Mouse (Mus musculus) testis, postnatal 10 days (tissue): ENCODE data around the gene Myh15.
A peak's percentile ranks its signal among the peaks of the same experiment; 100 is the strongest.
"Not testable (repeated sequence)": the region's sequence is repeated elsewhere in the genome, so short reads cannot be mapped to it uniquely, and the experiment has no call there.

Source experiments
- DNase-seq: peaks from one replicate; pipeline ENCODE4 v3.0.0; 2021; ENCODE audit warnings: low spot score

Gene Myh15

GRCm38 (mm10) chr16:49057186-49057585 is at the start of gene Myh15:
Gene Myh15 (plus strand): TSS chr16:49057486.
- no peak for DNase-seq

GRCm38 (mm10) chr16:49016620-49017332 is 40.5 kb upstream of the Myh15 start:
- DNase-seq: no peak

GRCm38 (mm10) chr16:49035852-49036251 is 21.4 kb upstream of the Myh15 start:
- DNase-seq: no peak

- DNase-seq: no peak
These were observed 19.5 kb upstream of the Myh15 start for GRCm38 (mm10) chr16:49037771-49038170.

GRCm38 (mm10) chr16:49040554-49041221 is 16.6 kb upstream of the Myh15 start:
- no peak for DNase-seq

GRCm38 (mm10) chr16:49049214-49049613 is 8.1 kb upstream of the Myh15 start:
- DNase-seq: no peak

- DNase-seq: no peak
These were observed 12.1 kb downstream of the Myh15 start for GRCm38 (mm10) chr16:49069256-49069963.

- no peak for DNase-seq
These were observed 14.0 kb downstream of the Myh15 start for GRCm38 (mm10) chr16:49071316-49071715.

GRCm38 (mm10) chr16:49128015-49128414 is 70.7 kb downstream of the Myh15 start:
- DNase-seq: no peak

GRCm38 (mm10) chr16:49156193-49156592 is 98.9 kb downstream of the Myh15 start:
- DNase-seq: no peak

GRCm38 (mm10) chr16:49164349-49165137 is 107.3 kb downstream of the Myh15 start:
- peak; percentile 79 for DNase-seq

- DNase-seq: no peak
These were observed 108.4 kb downstream of the Myh15 start for GRCm38 (mm10) chr16:49165728-49166127.

GRCm38 (mm10) chr16:49167325-49167724 is 110.0 kb downstream of the Myh15 start:
- DNase-seq: no peak

GRCm38 (mm10) chr16:49175077-49175476 is 117.8 kb downstream of the Myh15 start:
- DNase-seq: no peak

- no peak for DNase-seq
These were observed 118.6 kb downstream of the Myh15 start for GRCm38 (mm10) chr16:49175729-49176395.

- no peak for DNase-seq
These were observed 136.2 kb downstream of the Myh15 start for GRCm38 (mm10) chr16:49193521-49193920.

- DNase-seq: no peak
These were observed 136.7 kb downstream of the Myh15 start for GRCm38 (mm10) chr16:49193986-49194385.

GRCm38 (mm10) chr16:49196290-49196689 is 139.0 kb downstream of the Myh15 start:
- no peak for DNase-seq

- no peak for DNase-seq
These were observed 140.7 kb downstream of the Myh15 start for GRCm38 (mm10) chr16:49197951-49198350.

GRCm38 (mm10) chr16:49223733-49224132 is 166.4 kb downstream of the Myh15 start:
- DNase-seq: no peak

GRCm38 (mm10) chr16:49243517-49243916 is 186.2 kb downstream of the Myh15 start:
- DNase-seq: not testable (repeated sequence)
